Mouse (Mus musculus): ENCODE results near the gene Olfr8. TPM values are rescaled to one million over a fixed set of nuclear protein-coding genes. Genes with fewer than 3 reads are reported as not detected.
"Not testable (repeated sequence)": the region's sequence is repeated elsewhere in the genome, so short reads cannot be mapped to it uniquely, and the experiment has no call there.

The Olfr8 gene
- not detected in 2 replicates for polyA plus RNA-seq (2015; fragmentation: Nextera tagmentation; extraction: Ambion mirVana)

- H3K9ac ChIP-seq; H3K4me3 ChIP-seq; H3K9me3 ChIP-seq; H3K4me1 ChIP-seq (replicated peaks); H3K36me3 ChIP-seq; H3K4me2 ChIP-seq; ATAC-seq (ENCODE audit: low FRiP score); H3K27me3 ChIP-seq; H3K27ac ChIP-seq: not testable (repeated sequence)
- 83% methylated on average over 1 of the region's 1 CpGs for WGBS
Measured at GRCm38 (mm10) chr10:78950336-78950735, at the start of gene Olfr8. TSS of gene Olfr8 (plus strand) at chr10:78950636.

GRCm38 (mm10) chr10:78912871-78913270 is 37.6 kb upstream of the Olfr8 start, which contains the start of gene Olfr1354:
TSS of gene Olfr1354 (plus strand) at chr10:78913171.
- not testable (repeated sequence) for H3K4me2 ChIP-seq; H3K9me3 ChIP-seq; H3K27ac ChIP-seq; ATAC-seq (ENCODE audit: low FRiP score); H3K9ac ChIP-seq; H3K4me3 ChIP-seq; H3K4me1 ChIP-seq (replicated peaks); H3K36me3 ChIP-seq; H3K27me3 ChIP-seq
- 87% methylated on average over 1 of the region's 1 CpGs for WGBS

DNA sequence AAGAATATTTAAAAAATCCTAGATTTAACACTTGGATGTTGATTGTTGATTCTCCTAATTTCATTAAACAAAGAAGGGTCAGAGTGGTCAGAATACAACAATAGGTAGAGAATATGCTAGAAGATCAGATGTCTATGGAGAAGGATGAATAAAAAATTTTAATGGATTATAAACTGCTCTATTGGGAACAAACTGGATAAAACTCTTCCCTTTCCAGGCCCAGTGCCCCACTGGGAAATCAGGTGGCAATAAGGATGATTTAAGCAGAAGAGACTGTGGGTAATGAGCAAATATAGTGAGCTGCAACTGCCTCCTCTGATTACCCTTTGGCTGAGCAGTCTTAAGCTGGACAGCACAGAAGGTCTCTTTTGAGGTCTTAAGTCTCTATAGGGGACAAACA is 12.6 kb downstream of the Olfr8 start, which contains the start of gene Olfr1353:
Gene Olfr1353, plus strand, starts transcription at position 301 of the 400 bp plus-strand sequence.
- not testable (repeated sequence) for ATAC-seq (ENCODE audit: low FRiP score); H3K27me3 ChIP-seq; H3K4me1 ChIP-seq (replicated peaks); H3K9me3 ChIP-seq; H3K4me2 ChIP-seq; H3K9ac ChIP-seq; H3K27ac ChIP-seq; H3K4me3 ChIP-seq; H3K36me3 ChIP-seq

DNA sequence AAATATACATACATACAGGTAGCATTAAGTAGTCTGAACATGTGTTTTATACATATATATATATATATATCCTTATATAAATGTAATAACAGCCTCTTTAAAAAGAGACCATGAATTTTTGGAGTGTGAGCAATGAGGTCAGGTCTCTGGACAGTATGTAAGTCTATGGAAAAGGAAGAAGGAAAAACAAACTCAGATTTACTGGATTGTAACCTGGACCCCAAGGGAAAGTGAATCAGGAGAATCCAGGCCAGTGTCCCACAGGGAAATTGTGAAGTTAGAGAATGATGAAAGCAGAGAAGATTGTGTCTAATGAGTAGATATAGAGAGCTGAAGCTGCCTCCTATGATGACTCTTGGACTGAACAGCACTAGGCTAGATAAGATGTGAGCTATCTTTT is 30.3 kb downstream of the Olfr8 start, which contains the start of gene Olfr1352:
Gene Olfr1352, plus strand, starts transcription at position 301 of the 400 bp plus-strand sequence.
- H3K4me3 ChIP-seq: no peak within 1 kb of the TSS
- no peaks in the 10 kb centered on the region for H3K36me3 ChIP-seq
- H3K4me1 ChIP-seq (replicated peaks): no peaks in the 10 kb centered on the region
- no peaks in the 10 kb centered on the region for H3K27me3 ChIP-seq
- no peak for ATAC-seq (ENCODE audit: low FRiP score)
- H3K9ac ChIP-seq: no peak within 1 kb of the TSS
- no peaks in the 10 kb centered on the region for H3K9me3 ChIP-seq
- no peak within 1 kb of the TSS for H3K4me2 ChIP-seq
- H3K27ac ChIP-seq: no peak within 1 kb of the TSS

Other genes with a start within 250 kb of the Olfr8 start
- not detected in 2 replicates for gene Casp14, start 232.3 kb upstream of the Olfr8 start, polyA plus RNA-seq (2015; fragmentation: Nextera tagmentation; extraction: Ambion mirVana)
- 0.19 and 0.48 TPM in 2 replicates for gene Ccdc105, start 197.6 kb upstream of the Olfr8 start, polyA plus RNA-seq (2015; fragmentation: Nextera tagmentation; extraction: Ambion mirVana)
- gene Slc1a6, start 170.1 kb upstream of the Olfr8 start, polyA plus RNA-seq (2015; fragmentation: Nextera tagmentation; extraction: Ambion mirVana): 8.3 and 9.8 TPM in 2 replicates
- 0.06 TPM in 2 replicates for gene Olfr1356, start 98.5 kb upstream of the Olfr8 start, polyA plus RNA-seq (2015; fragmentation: Nextera tagmentation; extraction: Ambion mirVana)
- not detected in 2 replicates for gene Olfr1355, start 75.1 kb upstream of the Olfr8 start, polyA plus RNA-seq (2015; fragmentation: Nextera tagmentation; extraction: Ambion mirVana)
- not detected in 2 replicates for gene Olfr1354, start 37.5 kb upstream of the Olfr8 start, polyA plus RNA-seq (2015; fragmentation: Nextera tagmentation; extraction: Ambion mirVana)
- not detected in 2 replicates for gene Olfr1353, start 12.7 kb downstream of the Olfr8 start, polyA plus RNA-seq (2015; fragmentation: Nextera tagmentation; extraction: Ambion mirVana)
- gene Olfr1352, start 30.4 kb downstream of the Olfr8 start, polyA plus RNA-seq (2015; fragmentation: Nextera tagmentation; extraction: Ambion mirVana): not detected in 2 replicates
- gene Olfr1351, start 61.8 kb downstream of the Olfr8 start, polyA plus RNA-seq (2015; fragmentation: Nextera tagmentation; extraction: Ambion mirVana): not detected in 2 replicates
- gene Olfr57, start 78.1 kb downstream of the Olfr8 start, polyA plus RNA-seq (2015; fragmentation: Nextera tagmentation; extraction: Ambion mirVana): 0.30 and 0.65 TPM in 2 replicates
- 50.8 and 53.7 TPM in 2 replicates for gene 2610008E11Rik, start 147.0 kb downstream of the Olfr8 start, polyA plus RNA-seq (2015; fragmentation: Nextera tagmentation; extraction: Ambion mirVana)
- gene Vmn2r80, start 198.1 kb downstream of the Olfr8 start, polyA plus RNA-seq (2015; fragmentation: Nextera tagmentation; extraction: Ambion mirVana): not detected in 2 replicates